Mouse (Mus musculus) MEL (cell line): ENCODE results near the gene Vac14. TPM values are rescaled to one million over a fixed set of nuclear protein-coding genes. Genes with fewer than 3 reads are reported as not detected.

Experiments
- DNase-seq: peaks from one replicate; pipeline ENCODE4 v3.0.0; 2011; ENCODE audit warnings: low read depth, low spot score
- H3K27ac ChIP-seq: 2 replicates; pipeline ENCODE4 v1.5.1; 2012; ENCODE audit warnings: low read depth, mild to moderate bottlenecking, control low read depth, low read length, moderate library complexity; ENCODE audit not compliant: control insufficient read depth
- H3K27me3 ChIP-seq, 2 experiments: fragments of 150-350 bp in 1 of 2; sonication (generic) in 1 of 2; 2 replicates each; pipeline ENCODE4 v1.6.1; 2012; ENCODE audit warnings: low read length in 2 of 2, mild to moderate bottlenecking in 2 of 2, improper control_type of control experiment in 1 of 2, moderate library complexity in 1 of 2; ENCODE audit not compliant: insufficient read depth in 2 of 2, control insufficient read depth in 1 of 2
- H3K36me3 ChIP-seq, 2 experiments: 2 replicates each; pipeline ENCODE4 v1.6.1; 2012 to 2014; ENCODE audit warnings: low read length in 2 of 2, improper control_type of control experiment in 1 of 2, inconsistent platforms in 1 of 2, mild to moderate bottlenecking in 1 of 2; ENCODE audit not compliant: insufficient read depth in 2 of 2, control insufficient read depth in 1 of 2
- H3K4me1 ChIP-seq, 2 experiments: fragments of 150-350 bp in 1 of 2; sonication (generic) in 1 of 2; 2 replicates each; pipeline ENCODE4 v1.6.1; 2012; ENCODE audit warnings: low read length in 2 of 2, improper control_type of control experiment in 1 of 2, mild to moderate bottlenecking in 1 of 2; ENCODE audit not compliant: insufficient read depth in 2 of 2, control insufficient read depth in 1 of 2
- H3K4me3 ChIP-seq, 2 experiments: fragments of 150-350 bp in 1 of 2; sonication (generic) in 1 of 2; 2 replicates each; pipeline ENCODE4 v1.5.1; 2012; ENCODE audit warnings: low read depth in 2 of 2, low read length in 2 of 2, mild to moderate bottlenecking in 2 of 2, moderate library complexity in 2 of 2, control low read depth in 1 of 2, improper control_type of control experiment in 1 of 2; ENCODE audit not compliant: control insufficient read depth in 1 of 2, insufficient read depth in 1 of 2
- H3K79me2 ChIP-seq: 2 replicates; pipeline ENCODE4 v1.6.1; 2012; ENCODE audit warnings: mild to moderate bottlenecking, low read length, moderate library complexity; ENCODE audit not compliant: control insufficient read depth, poor library complexity, insufficient read depth
- H3K9ac ChIP-seq: 2 replicates; pipeline ENCODE4 v1.6.1; 2012; ENCODE audit warnings: low read depth, mild to moderate bottlenecking, control low read depth, low read length, moderate library complexity; ENCODE audit not compliant: control insufficient read depth, poor library complexity, severe bottlenecking
- H3K9me3 ChIP-seq: fragments of 150-350 bp; sonication (generic); replicated peaks from 2 replicates; pipeline ENCODE4 v1.6.1; 2012; ENCODE audit warnings: mild to moderate bottlenecking, low read length, improper control_type of control experiment, moderate library complexity; ENCODE audit not compliant: insufficient read depth
- BHLHE40 ChIP-seq: IDR thresholded peaks from 2 replicates; pipeline ENCODE4 v1.6.1; 2012; ENCODE audit warnings: low read depth, mild to moderate bottlenecking, inconsistent platforms, low read length, improper control_type of control experiment, borderline replicate concordance
- CHD1 ChIP-seq: IDR thresholded peaks from 2 replicates; pipeline ENCODE4 v1.6.1; 2012; ENCODE audit warnings: low read depth, mild to moderate bottlenecking, inconsistent platforms, low read length, improper control_type of control experiment
- ELF1 ChIP-seq: IDR thresholded peaks from 2 replicates; pipeline ENCODE4 v1.6.1; 2014; ENCODE audit warnings: low read depth, mild to moderate bottlenecking, inconsistent platforms, low read length, improper control_type of control experiment, moderate library complexity
- ETS1 ChIP-seq: IDR thresholded peaks from 2 replicates; pipeline ENCODE4 v1.6.1; 2012; ENCODE audit warnings: low read depth, mild to moderate bottlenecking, inconsistent platforms, low read length, improper control_type of control experiment, moderate library complexity
- HCFC1 ChIP-seq: IDR thresholded peaks from 2 replicates; pipeline ENCODE4 v1.6.1; 2012; ENCODE audit warnings: low read depth, mild to moderate bottlenecking, inconsistent platforms, low read length, improper control_type of control experiment, moderate library complexity
- KAT2A ChIP-seq: conservative IDR thresholded peaks from 2 replicates; pipeline ENCODE4 v1.6.1; 2012; ENCODE audit warnings: low read depth, low read length, improper control_type of control experiment, inconsistent platforms
- MAFK ChIP-seq: IDR thresholded peaks from 2 replicates; pipeline ENCODE4 v1.6.1; 2011; ENCODE audit warnings: low read depth, mild to moderate bottlenecking, low read length, improper control_type of control experiment, borderline replicate concordance
- MAX ChIP-seq: IDR thresholded peaks from 2 replicates; pipeline ENCODE4 v1.6.1; 2011; ENCODE audit warnings: low read length, improper control_type of control experiment
- MYB ChIP-seq: IDR thresholded peaks from 2 replicates; pipeline ENCODE4 v1.6.1; 2011; ENCODE audit warnings: mild to moderate bottlenecking, low read depth, low read length, improper control_type of control experiment
- NELFE ChIP-seq: IDR thresholded peaks from 2 replicates; pipeline ENCODE4 v1.6.1; 2011; ENCODE audit warnings: low read depth, low read length, improper control_type of control experiment
- POLR2AphosphoS2 ChIP-seq: IDR thresholded peaks from 2 replicates; pipeline ENCODE4 v1.6.1; 2011; ENCODE audit warnings: low read length, improper control_type of control experiment
- POLR2AphosphoS5 ChIP-seq: IDR thresholded peaks from 2 replicates; pipeline ENCODE4 v1.6.1; 2012; ENCODE audit warnings: low read depth, borderline replicate concordance, mild to moderate bottlenecking, inconsistent platforms, low read length, moderate library complexity, mixed read lengths
- RAD21 ChIP-seq: IDR thresholded peaks from 2 replicates; pipeline ENCODE4 v1.6.1; 2011; ENCODE audit warnings: mild to moderate bottlenecking, low read depth, low read length, improper control_type of control experiment
- RCOR1 ChIP-seq: IDR thresholded peaks from 2 replicates; pipeline ENCODE4 v1.6.1; 2012; ENCODE audit warnings: low read depth, mild to moderate bottlenecking, inconsistent platforms, low read length, improper control_type of control experiment
- SIN3A ChIP-seq: IDR thresholded peaks from 2 replicates; pipeline ENCODE4 v1.6.1; 2012; ENCODE audit warnings: low read length, improper control_type of control experiment, inconsistent platforms
- SMC3 ChIP-seq: IDR thresholded peaks from 2 replicates; pipeline ENCODE4 v1.6.1; 2011; ENCODE audit warnings: low read depth, low read length, improper control_type of control experiment
- TBP ChIP-seq: IDR thresholded peaks from 2 replicates; pipeline ENCODE4 v1.8.0; 2011; ENCODE audit warnings: low read depth, low read length, improper control_type of control experiment
- UBTF ChIP-seq: IDR thresholded peaks from 2 replicates; pipeline ENCODE4 v1.6.1; 2012; ENCODE audit warnings: low read depth, mild to moderate bottlenecking, inconsistent platforms, low read length, improper control_type of control experiment, moderate library complexity, borderline replicate concordance; ENCODE audit not compliant: insufficient read depth
- USF2 ChIP-seq, 2 experiments: IDR thresholded peaks; 2 replicates each; pipeline ENCODE4 v1.6.1; 2011 to 2012; ENCODE audit warnings: improper control_type of control experiment in 2 of 2, low read length in 2 of 2, borderline replicate concordance in 1 of 2, inconsistent platforms in 1 of 2, low read depth in 1 of 2, mild to moderate bottlenecking in 1 of 2; ENCODE audit not compliant: insufficient read depth in 1 of 2
- ZKSCAN1 ChIP-seq: IDR thresholded peaks from 2 replicates; pipeline ENCODE4 v1.6.1; 2012; ENCODE audit warnings: low read depth, mild to moderate bottlenecking, inconsistent platforms, low read length, improper control_type of control experiment, moderate library complexity
- ZNF384 ChIP-seq: IDR thresholded peaks from 2 replicates; pipeline ENCODE4 v1.6.1; 2012; ENCODE audit warnings: low read depth, mild to moderate bottlenecking, inconsistent platforms, low read length, improper control_type of control experiment
- polyA plus RNA-seq, 2 experiments: library from polyadenylated mRNA; stranded (reverse) in 1 of 2; unstranded in 1 of 2; fragments of >175 nt in 1 of 2; fragments of >200 nt in 1 of 2; gene quantifications; 2 replicates each; pipeline versions ENCODE4 v1.2.1 to v1.2.4; 2012; ENCODE audit warnings: low replicate concordance in 2 of 2, low read depth in 1 of 2; ENCODE audit not compliant: insufficient read length in 2 of 2, insufficient read depth in 1 of 2, missing spikeins in 1 of 2
- total RNA-seq: library from RNA; depleted of rRNA; stranded (reverse); fragments of 300-350 nt; gene quantifications from 2 replicates; pipeline ENCODE4 v1.2.3, GENCODE M21; 2012

Gene Vac14
- total and polyA plus RNA-seq, 3 experiments, result 31.7 to 86.0 TPM; not detected in 1

GRCm38 (mm10) chr8:110731346-110731859 lies 113.0 kb downstream of the Vac14 start:
- H3K36me3 ChIP-seq, result no peaks in the 10 kb centered on the region
- no peaks in the 10 kb centered on the region for H3K79me2 ChIP-seq

GRCm38 (mm10) chr8:110733036-110733435 lies 114.7 kb downstream of the Vac14 start:
- no peaks in the 10 kb centered on the region for H3K79me2 ChIP-seq
- no peak for DNase-seq
- TF ChIP-seq SIN3A, result no peak
- no peak for TF ChIP-seq ETS1
- TF ChIP-seq KAT2A, result no peak
- no peak for TF ChIP-seq CHD1
- no peak for TF ChIP-seq NELFE
- TF ChIP-seq RAD21, result no peak
- no peak for TF ChIP-seq ZKSCAN1
- TF ChIP-seq MAX, result no peak
- TF ChIP-seq BHLHE40, result no peak
- TF ChIP-seq, all 39 proteins: peak for 0
- Histone ChIP-seq H3K9me3 (no peaks in the 10 kb centered on the region), H3K4me3 (no peak overlapping the region), H3K9ac (no peak overlapping the region), H3K36me3 (no peaks in the 10 kb centered on the region), H3K4me1 (no peaks in the 10 kb centered on the region), H3K27me3 (no peaks in the 10 kb centered on the region), H3K27ac (no peak overlapping the region)

More at GRCm38 (mm10) chr8:110731346-110731859, 113.0 kb downstream of the Vac14 start:
- no peaks in the 10 kb centered on the region for H3K27me3 ChIP-seq
- no peak overlapping the region for H3K9ac ChIP-seq
- H3K9me3 ChIP-seq, result no peaks in the 10 kb centered on the region
- TF ChIP-seq MAFK (no peak), RAD21 (no peak), USF2 (IDR thresholded peaks at IDR 0.05; ENCODE audit: borderline replicate concordance in 1 of 2, insufficient read depth in 1 of 2, low read depth in 1 of 2, low read length in 2 of 2) (no peak), ZNF384 (no peak), ETS1 (no peak), ZKSCAN1 (no peak), MYB (no peak), BHLHE40 (no peak), HCFC1 (no peak), RCOR1 (no peak), POLR2AphosphoS5 (no peak), TBP (no peak), POLR2AphosphoS2 (no peak), UBTF (no peak), SMC3 (no peak), ELF1 (no peak)
- H3K27ac ChIP-seq, result no peak overlapping the region
- no peak overlapping the region for H3K4me3 ChIP-seq
- DNase-seq, result no peak
- H3K4me1 ChIP-seq, result no peaks in the 10 kb centered on the region
